Mouse (Mus musculus) mesoderm, embryonic 11.5 days (tissue): ENCODE results near the gene Meis1.
A peak's percentile ranks its signal among the peaks of the same experiment; 100 is the strongest.

Experiments used
- DNase-seq: peaks from one replicate; pipeline ENCODE4 v3.0.0-alpha.2; 2012; ENCODE audit warnings: low read depth, low spot score

Gene Meis1

GRCm38 (mm10) chr11:18948600-18949295 is 70.0 kb downstream of the Meis1 start:
- no peak for DNase-seq

- DNase-seq: no peak
These were observed 71.4 kb downstream of the Meis1 start for GRCm38 (mm10) chr11:18947434-18947833.

- no peak for DNase-seq
These were observed 73.0 kb downstream of the Meis1 start for GRCm38 (mm10) chr11:18945778-18946177.

GRCm38 (mm10) chr11:18944972-18945625 is 73.7 kb downstream of the Meis1 start:
- DNase-seq: no peak

GRCm38 (mm10) chr11:18944209-18944608 is 74.6 kb downstream of the Meis1 start:
- DNase-seq: no peak

- DNase-seq: no peak
These were observed 75.8 kb downstream of the Meis1 start for GRCm38 (mm10) chr11:18942990-18943389.

GRCm38 (mm10) chr11:18940916-18941315 is 77.9 kb downstream of the Meis1 start:
- peak; percentile 62 for DNase-seq

- DNase-seq: no peak
These were observed 83.9 kb downstream of the Meis1 start for GRCm38 (mm10) chr11:18934921-18935320.

- DNase-seq: no peak
These were observed 87.5 kb downstream of the Meis1 start for GRCm38 (mm10) chr11:18931001-18931874.

GRCm38 (mm10) chr11:18929779-18930728 is 88.7 kb downstream of the Meis1 start:
- DNase-seq: no peak

- DNase-seq: no peak
These were observed 91.4 kb downstream of the Meis1 start for GRCm38 (mm10) chr11:18927351-18927750.

GRCm38 (mm10) chr11:18926798-18927197 is 92.0 kb downstream of the Meis1 start:
- DNase-seq: no peak

GRCm38 (mm10) chr11:18924583-18925334 is 94.0 kb downstream of the Meis1 start:
- no peak for DNase-seq

- no peak for DNase-seq
These were observed 95.5 kb downstream of the Meis1 start for GRCm38 (mm10) chr11:18923274-18923673.

- no peak for DNase-seq
These were observed 98.1 kb downstream of the Meis1 start for GRCm38 (mm10) chr11:18920651-18921050.

- no peak for DNase-seq
These were observed 99.5 kb downstream of the Meis1 start for GRCm38 (mm10) chr11:18919162-18919762.

GRCm38 (mm10) chr11:18917887-18918286 is 100.9 kb downstream of the Meis1 start:
- no peak for DNase-seq

GRCm38 (mm10) chr11:18913251-18913650 is 105.5 kb downstream of the Meis1 start:
- no peak for DNase-seq

- DNase-seq: no peak
These were observed 106.3 kb downstream of the Meis1 start for GRCm38 (mm10) chr11:18912311-18913019.
